Mouse (Mus musculus): ENCODE measurements at regions not wholly inside any gene's neighbourhood (a gene's known extent, or its start where the extent isn't known, plus 50 kb on each side); places are given as distances from the start of the nearest gene placed in this dataset.

GRCm38 (mm10) chr4:137133789-137134188, 85.2 kb upstream of the Zbtb40 start:
- H3K27me3 ChIP-seq (ENCODE audit: control insufficient read depth, insufficient read depth, low read length) = no peaks in the 10 kb centered on the region
- H3K4me1 ChIP-seq (ENCODE audit: control insufficient read depth, insufficient read depth, low read length) = no peaks in the 10 kb centered on the region
- H3K4me3 ChIP-seq (ENCODE audit: control insufficient read depth, low read depth, low read length) = no peak overlapping the region
- TF ChIP-seq CTCF (IDR thresholded peaks at IDR 0.05; ENCODE audit: control insufficient read depth, insufficient read depth, insufficient replicate concordance, low read depth, low read length) (no peak), POLR2A (IDR thresholded peaks at IDR 0.05; ENCODE audit: control insufficient read depth, low read depth, low read length) (no peak)
- H3K36me3 ChIP-seq (ENCODE audit: control insufficient read depth, insufficient read depth, low read length) = no peaks in the 10 kb centered on the region
- H3K27ac ChIP-seq (ENCODE audit: control insufficient read depth, insufficient read depth, low read depth, low read length) = no peak overlapping the region

GRCm38 (mm10) chr4:137130619-137131212, 82.1 kb upstream of the Zbtb40 start:
- Histone ChIP-seq H3K27ac (ENCODE audit: control insufficient read depth, insufficient read depth, low read depth, low read length) (no peak overlapping the region), H3K4me1 (ENCODE audit: control insufficient read depth, insufficient read depth, low read length) (no peaks in the 10 kb centered on the region), H3K4me3 (ENCODE audit: control insufficient read depth, low read depth, low read length) (no peak overlapping the region), H3K27me3 (ENCODE audit: control insufficient read depth, insufficient read depth, low read length) (no peaks in the 10 kb centered on the region), H3K36me3 (ENCODE audit: control insufficient read depth, insufficient read depth, low read length) (no peaks in the 10 kb centered on the region)
- TF ChIP-seq POLR2A (IDR thresholded peaks at IDR 0.05; ENCODE audit: control insufficient read depth, low read depth, low read length) (no peak), CTCF (IDR thresholded peaks at IDR 0.05; ENCODE audit: control insufficient read depth, insufficient read depth, insufficient replicate concordance, low read depth, low read length) (no peak)

- Histone ChIP-seq H3K4me3 (ENCODE audit: control insufficient read depth, low read depth, low read length) (no peak overlapping the region), H3K27ac (ENCODE audit: control insufficient read depth, insufficient read depth, low read depth, low read length) (no peak overlapping the region), H3K36me3 (ENCODE audit: control insufficient read depth, insufficient read depth, low read length) (no peaks in the 10 kb centered on the region), H3K4me1 (ENCODE audit: control insufficient read depth, insufficient read depth, low read length) (no peaks in the 10 kb centered on the region), H3K27me3 (ENCODE audit: control insufficient read depth, insufficient read depth, low read length) (no peaks in the 10 kb centered on the region)
- TF ChIP-seq CTCF (IDR thresholded peaks at IDR 0.05; ENCODE audit: control insufficient read depth, insufficient read depth, insufficient replicate concordance, low read depth, low read length) = no peak
- TF ChIP-seq POLR2A (IDR thresholded peaks at IDR 0.05; ENCODE audit: control insufficient read depth, low read depth, low read length) = no peak
Observed at GRCm38 (mm10) chr4:137128152-137128551, 79.6 kb upstream of the Zbtb40 start.

GRCm38 (mm10) chr4:137121684-137122083, 73.1 kb upstream of the Zbtb40 start:
- Histone ChIP-seq H3K4me1 (ENCODE audit: control insufficient read depth, insufficient read depth, low read length) (peaks cover 14% of the 10 kb centered on the region), H3K27me3 (ENCODE audit: control insufficient read depth, insufficient read depth, low read length) (no peaks in the 10 kb centered on the region), H3K36me3 (ENCODE audit: control insufficient read depth, insufficient read depth, low read length) (no peaks in the 10 kb centered on the region), H3K4me3 (ENCODE audit: control insufficient read depth, low read depth, low read length) (no peak overlapping the region), H3K27ac (ENCODE audit: control insufficient read depth, insufficient read depth, low read depth, low read length) (no peak overlapping the region)
- TF ChIP-seq CTCF (IDR thresholded peaks at IDR 0.05; ENCODE audit: control insufficient read depth, insufficient read depth, insufficient replicate concordance, low read depth, low read length) (no peak), POLR2A (IDR thresholded peaks at IDR 0.05; ENCODE audit: control insufficient read depth, low read depth, low read length) (no peak)

GRCm38 (mm10) chr4:137120597-137120996, 72.0 kb upstream of the Zbtb40 start:
- Histone ChIP-seq H3K27ac (ENCODE audit: control insufficient read depth, insufficient read depth, low read depth, low read length) (no peak overlapping the region), H3K4me3 (ENCODE audit: control insufficient read depth, low read depth, low read length) (no peak overlapping the region), H3K36me3 (ENCODE audit: control insufficient read depth, insufficient read depth, low read length) (no peaks in the 10 kb centered on the region; the same call in 1 of the 2 replicates), H3K4me1 (ENCODE audit: control insufficient read depth, insufficient read depth, low read length) (peaks cover 14% of the 10 kb centered on the region), H3K27me3 (ENCODE audit: control insufficient read depth, insufficient read depth, low read length) (no peaks in the 10 kb centered on the region)
- TF ChIP-seq CTCF (IDR thresholded peaks at IDR 0.05; ENCODE audit: control insufficient read depth, insufficient read depth, insufficient replicate concordance, low read depth, low read length) (no peak), POLR2A (IDR thresholded peaks at IDR 0.05; ENCODE audit: control insufficient read depth, low read depth, low read length) (no peak)

- Histone ChIP-seq H3K4me3 (ENCODE audit: control insufficient read depth, low read depth, low read length) (peak overlapping the region; percentile 88), H3K27me3 (ENCODE audit: control insufficient read depth, insufficient read depth, low read length) (no peaks in the 10 kb centered on the region), H3K4me1 (ENCODE audit: control insufficient read depth, insufficient read depth, low read length) (peaks cover 14% of the 10 kb centered on the region), H3K36me3 (ENCODE audit: control insufficient read depth, insufficient read depth, low read length) (no peaks in the 10 kb centered on the region; the same call in 1 of the 2 replicates), H3K27ac (ENCODE audit: control insufficient read depth, insufficient read depth, low read depth, low read length) (peak overlapping the region; percentile 73)
- TF ChIP-seq POLR2A (IDR thresholded peaks at IDR 0.05; ENCODE audit: control insufficient read depth, low read depth, low read length) (no peak), CTCF (IDR thresholded peaks at IDR 0.05; ENCODE audit: control insufficient read depth, insufficient read depth, insufficient replicate concordance, low read depth, low read length) (no peak)
Observed at GRCm38 (mm10) chr4:137118332-137118715, 69.7 kb upstream of the Zbtb40 start.

- Histone ChIP-seq H3K27ac (ENCODE audit: control insufficient read depth, insufficient read depth, low read depth, low read length) (peak overlapping the region; percentile 44; the same call in 1 of the 2 replicates), H3K4me1 (ENCODE audit: control insufficient read depth, insufficient read depth, low read length) (peaks cover 14% of the 10 kb centered on the region), H3K27me3 (ENCODE audit: control insufficient read depth, insufficient read depth, low read length) (no peaks in the 10 kb centered on the region), H3K36me3 (ENCODE audit: control insufficient read depth, insufficient read depth, low read length) (no peaks in the 10 kb centered on the region; the same call in 1 of the 2 replicates), H3K4me3 (ENCODE audit: control insufficient read depth, low read depth, low read length) (peak overlapping the region; percentile 81)
- TF ChIP-seq CTCF (IDR thresholded peaks at IDR 0.05; ENCODE audit: control insufficient read depth, insufficient read depth, insufficient replicate concordance, low read depth, low read length) = no peak
- TF ChIP-seq POLR2A (IDR thresholded peaks at IDR 0.05; ENCODE audit: control insufficient read depth, low read depth, low read length) = peak; percentile 67
Observed at GRCm38 (mm10) chr4:137117471-137118331, 69.1 kb upstream of the Zbtb40 start.

Measured in testis, adult 2 months (tissue).